Mouse (Mus musculus) hindbrain, embryonic 11.5 days (tissue): ENCODE data around the gene Srbd1. TPM values are rescaled to one million over a fixed set of nuclear protein-coding genes. Genes with fewer than 3 reads are reported as not detected.

Experiments
- ATAC-seq: fragments of 200-750 bp; cut with Nextera tagmentation; 2 replicates; pipeline ENCODE4 v1.8.0; 2017; ENCODE audit warnings: mild to moderate bottlenecking, moderate TSS enrichment, moderate library complexity; ENCODE audit not compliant: low FRiP score
- DNase-seq: peaks from one replicate; pipeline ENCODE4 v3.0.0-alpha.2; 2015; ENCODE audit warnings: low spot score
- H3K27ac ChIP-seq: fragments of 300-500 bp; sonication (generic); 2 replicates; pipeline ENCODE4 v1.5.1; 2014; ENCODE audit warnings: mild to moderate bottlenecking, low read depth, low read length
- H3K27me3 ChIP-seq: fragments of 300-500 bp; sonication (generic); 2 replicates; pipeline ENCODE4 v1.6.1; 2014; ENCODE audit warnings: mild to moderate bottlenecking, low read length, moderate library complexity, mixed read lengths; ENCODE audit not compliant: control insufficient read depth, insufficient read depth
- H3K36me3 ChIP-seq: fragments of 300-500 bp; sonication (generic); 2 replicates; pipeline ENCODE4 v1.6.1; 2014; ENCODE audit warnings: mild to moderate bottlenecking, low read length, moderate library complexity, mixed read lengths; ENCODE audit not compliant: control insufficient read depth, insufficient read depth
- H3K4me1 ChIP-seq: fragments of 300-500 bp; sonication (generic); replicated peaks from 2 replicates; pipeline ENCODE4 v1.6.1; 2014; ENCODE audit warnings: low read length, mixed read lengths; ENCODE audit not compliant: control insufficient read depth, insufficient read depth
- H3K4me2 ChIP-seq: fragments of 300-500 bp; sonication (generic); replicated peaks from 2 replicates; pipeline ENCODE4 v1.6.1; 2014; ENCODE audit warnings: mild to moderate bottlenecking, low read depth, low read length
- H3K4me3 ChIP-seq: fragments of 300-500 bp; sonication (generic); 2 replicates; pipeline ENCODE4 v1.5.1; 2014; ENCODE audit warnings: low read depth, low read length
- H3K9ac ChIP-seq: fragments of 300-500 bp; sonication (generic); 2 replicates; pipeline ENCODE4 v1.6.1; 2014; ENCODE audit warnings: low read depth, low read length
- H3K9me3 ChIP-seq: fragments of 300-500 bp; sonication (generic); 2 replicates; pipeline ENCODE4 v1.6.1; 2016; ENCODE audit warnings: low read length; ENCODE audit not compliant: control insufficient read depth
- whole genome bisulfite sequencing: fragments of 180-500 bp; shearing (Covaris S2); extraction: QIAGEN DNeasy Blood & Tissue Kit; methylation state at CpG from one replicate; pipeline ENCODE4 v1.1.7; 2014; 5-methylcytosine and 5-hydroxymethylcytosine counted together
- polyA plus RNA-seq: library from polyadenylated mRNA; unstranded; fragments of >200 nt; fragmentation: Nextera tagmentation; extraction: Ambion mirVana; gene quantifications from 2 replicates; pipeline ENCODE4 v1.2.1, GENCODE M21; 2014

Gene Srbd1
- polyA plus RNA-seq, 1 experiment from 2014 or later = 12.6 TPM

- Histone ChIP-seq H3K9me3 (no peaks in the 10 kb centered on the region), H3K36me3 (no peaks in the 10 kb centered on the region), H3K27ac (no peak overlapping the region), H3K9ac (no peak overlapping the region), H3K4me3 (no peak overlapping the region), H3K4me2 (no peak overlapping the region), H3K27me3 (no peaks in the 10 kb centered on the region), H3K4me1 (no peaks in the 10 kb centered on the region)
- no peak for DNase-seq
- ATAC-seq = no peak
- 68% methylated on average over 11 of the region's 11 CpGs for WGBS
These were observed 66.9 kb downstream of the Srbd1 start for GRCm38 (mm10) chr17:86078060-86078459.

GRCm38 (mm10) chr17:86067444-86067843 is 77.5 kb downstream of the Srbd1 start:
- DNase-seq = no peak
- no peak overlapping the region for H3K9ac ChIP-seq
- no peak overlapping the region for H3K4me3 ChIP-seq
- no peaks in the 10 kb centered on the region for H3K4me1 ChIP-seq
- H3K27me3 ChIP-seq = no peaks in the 10 kb centered on the region
- no peaks in the 10 kb centered on the region for H3K36me3 ChIP-seq
- no peak overlapping the region for H3K27ac ChIP-seq
- WGBS = 92% methylated on average over 3 of the region's 3 CpGs
- no peak overlapping the region for H3K4me2 ChIP-seq
- no peak for ATAC-seq
- H3K9me3 ChIP-seq = no peaks in the 10 kb centered on the region

- no peaks in the 10 kb centered on the region for H3K9me3 ChIP-seq
- H3K27ac ChIP-seq = no peak overlapping the region
- H3K4me3 ChIP-seq = no peak overlapping the region
- no peak overlapping the region for H3K4me2 ChIP-seq
- no peaks in the 10 kb centered on the region for H3K27me3 ChIP-seq
- DNase-seq (no peak), ATAC-seq (no peak)
- H3K4me1 ChIP-seq = no peaks in the 10 kb centered on the region
- H3K9ac ChIP-seq = no peak overlapping the region
- 94% methylated on average over 7 of the region's 7 CpGs for WGBS
- no peaks in the 10 kb centered on the region for H3K36me3 ChIP-seq
These were observed 79.1 kb downstream of the Srbd1 start for GRCm38 (mm10) chr17:86065833-86066232.

GRCm38 (mm10) chr17:86063461-86063860 is 81.5 kb downstream of the Srbd1 start:
- no peaks in the 10 kb centered on the region for H3K27me3 ChIP-seq
- H3K9ac ChIP-seq = no peak overlapping the region
- no peak for ATAC-seq
- H3K4me1 ChIP-seq = no peaks in the 10 kb centered on the region
- H3K27ac ChIP-seq = no peak overlapping the region
- WGBS = 18% methylated on average over 5 of the region's 5 CpGs
- H3K4me2 ChIP-seq = no peak overlapping the region
- H3K9me3 ChIP-seq = no peaks in the 10 kb centered on the region
- peak; percentile 74 for DNase-seq
- no peak overlapping the region for H3K4me3 ChIP-seq
- no peaks in the 10 kb centered on the region for H3K36me3 ChIP-seq

GRCm38 (mm10) chr17:86060911-86061310 is 84.1 kb downstream of the Srbd1 start:
- no peaks in the 10 kb centered on the region for H3K36me3 ChIP-seq
- no peak for ATAC-seq
- H3K9me3 ChIP-seq = no peaks in the 10 kb centered on the region
- DNase-seq = no peak
- no peaks in the 10 kb centered on the region for H3K27me3 ChIP-seq
- H3K27ac ChIP-seq = no peak overlapping the region
- H3K4me1 ChIP-seq = no peaks in the 10 kb centered on the region
- no peak overlapping the region for H3K4me2 ChIP-seq
- H3K4me3 ChIP-seq = no peak overlapping the region
- WGBS = 87% methylated on average over 5 of the region's 5 CpGs
- no peak overlapping the region for H3K9ac ChIP-seq

- H3K9ac ChIP-seq = no peak overlapping the region
- no peak overlapping the region for H3K27ac ChIP-seq
- no peaks in the 10 kb centered on the region for H3K27me3 ChIP-seq
- ATAC-seq (no peak), DNase-seq (no peak)
- H3K4me3 ChIP-seq = no peak overlapping the region
- no peaks in the 10 kb centered on the region for H3K36me3 ChIP-seq
- H3K9me3 ChIP-seq = no peaks in the 10 kb centered on the region
- 85% methylated on average over 13 of the region's 13 CpGs for WGBS
- no peak overlapping the region for H3K4me2 ChIP-seq
- no peaks in the 10 kb centered on the region; the same call in 1 of the 2 replicates for H3K4me1 ChIP-seq
These were observed 104.6 kb downstream of the Srbd1 start for GRCm38 (mm10) chr17:86040221-86040984.

- H3K9me3 ChIP-seq = no peaks in the 10 kb centered on the region
- no peak overlapping the region for H3K4me3 ChIP-seq
- WGBS = 89% methylated on average over 3 of the region's 3 CpGs
- no peak overlapping the region for H3K9ac ChIP-seq
- ATAC-seq (no peak), DNase-seq (no peak)
- no peaks in the 10 kb centered on the region; the same call in 1 of the 2 replicates for H3K4me1 ChIP-seq
- H3K27ac ChIP-seq = no peak overlapping the region
- no peaks in the 10 kb centered on the region for H3K27me3 ChIP-seq
- no peaks in the 10 kb centered on the region for H3K36me3 ChIP-seq
- H3K4me2 ChIP-seq = no peak overlapping the region
These were observed 105.2 kb downstream of the Srbd1 start for GRCm38 (mm10) chr17:86039741-86040140.

- Histone ChIP-seq H3K9me3 (no peaks in the 10 kb centered on the region), H3K27ac (no peak overlapping the region), H3K27me3 (no peaks in the 10 kb centered on the region), H3K9ac (no peak overlapping the region), H3K4me2 (no peak overlapping the region), H3K36me3 (no peaks in the 10 kb centered on the region), H3K4me3 (no peak overlapping the region), H3K4me1 (no peaks in the 10 kb centered on the region; the same call in 1 of the 2 replicates)
- no peak for ATAC-seq
- DNase-seq = peak; percentile 14
- WGBS = 64% methylated on average over 13 of the region's 13 CpGs
These were observed 106.7 kb downstream of the Srbd1 start for GRCm38 (mm10) chr17:86038211-86038648.

GRCm38 (mm10) chr17:86035576-86035975 is 109.4 kb downstream of the Srbd1 start:
- 94% methylated on average over 3 of the region's 3 CpGs for WGBS
- H3K27ac ChIP-seq = no peak overlapping the region
- ATAC-seq (no peak), DNase-seq (no peak)
- H3K9me3 ChIP-seq = no peaks in the 10 kb centered on the region
- no peak overlapping the region for H3K4me3 ChIP-seq
- no peaks in the 10 kb centered on the region for H3K27me3 ChIP-seq
- no peaks in the 10 kb centered on the region for H3K36me3 ChIP-seq
- no peak overlapping the region for H3K4me2 ChIP-seq
- no peak overlapping the region for H3K9ac ChIP-seq
- H3K4me1 ChIP-seq = no peaks in the 10 kb centered on the region; the same call in 1 of the 2 replicates
